Mouse (Mus musculus) retina, postnatal 1 day (tissue): ENCODE data around the gene Chn2.

Experiments used
- DNase-seq: peaks from one replicate; pipeline ENCODE4 v3.0.0-alpha.2; 2012

Gene Chn2

GRCm38 (mm10) chr6:54119885-54120666 is 80.7 kb downstream of the Chn2 start:
- DNase-seq: peak; percentile 87

GRCm38 (mm10) chr6:54120889-54121288 is 81.5 kb downstream of the Chn2 start:
- DNase-seq: no peak

- no peak for DNase-seq
Observed at GRCm38 (mm10) chr6:54124519-54124918, 85.2 kb downstream of the Chn2 start.

GRCm38 (mm10) chr6:54125536-54125935 is 86.2 kb downstream of the Chn2 start:
- DNase-seq: no peak

- peak; percentile 50 for DNase-seq
Observed at GRCm38 (mm10) chr6:54126225-54126992, 87.1 kb downstream of the Chn2 start.

- DNase-seq: no peak
Observed at GRCm38 (mm10) chr6:54126993-54127697, 87.8 kb downstream of the Chn2 start.

GRCm38 (mm10) chr6:54128702-54129101 is 89.3 kb downstream of the Chn2 start:
- DNase-seq: no peak

- no peak for DNase-seq
Observed at GRCm38 (mm10) chr6:54129570-54129969, 90.2 kb downstream of the Chn2 start.

- no peak for DNase-seq
Observed at GRCm38 (mm10) chr6:54130881-54131280, 91.5 kb downstream of the Chn2 start.

GRCm38 (mm10) chr6:54132576-54132975 is 93.2 kb downstream of the Chn2 start:
- DNase-seq: no peak

- peak; percentile 23 for DNase-seq
Observed at GRCm38 (mm10) chr6:54133231-54133630, 93.9 kb downstream of the Chn2 start.

GRCm38 (mm10) chr6:54138157-54138556 is 98.8 kb downstream of the Chn2 start:
- no peak for DNase-seq

- DNase-seq: no peak
Observed at GRCm38 (mm10) chr6:54140488-54140887, 101.1 kb downstream of the Chn2 start.

GRCm38 (mm10) chr6:54141165-54141564 is 101.8 kb downstream of the Chn2 start:
- peak; percentile 27 for DNase-seq

- DNase-seq: no peak
Observed at GRCm38 (mm10) chr6:54142848-54143651, 103.7 kb downstream of the Chn2 start.

- no peak for DNase-seq
Observed at GRCm38 (mm10) chr6:54143652-54143960, 104.3 kb downstream of the Chn2 start.

GRCm38 (mm10) chr6:54148844-54149526 is 109.6 kb downstream of the Chn2 start:
- DNase-seq: no peak

GRCm38 (mm10) chr6:54150821-54151220 is 111.5 kb downstream of the Chn2 start:
- no peak for DNase-seq

- no peak for DNase-seq
Observed at GRCm38 (mm10) chr6:54151443-54152241, 112.3 kb downstream of the Chn2 start.

GRCm38 (mm10) chr6:54157097-54157496 is 117.7 kb downstream of the Chn2 start:
- no peak for DNase-seq

- DNase-seq: no peak
Observed at GRCm38 (mm10) chr6:54158317-54158716, 119.0 kb downstream of the Chn2 start.
